Mouse (Mus musculus): ENCODE results near the gene Lfng.

Gene Lfng

DNA sequence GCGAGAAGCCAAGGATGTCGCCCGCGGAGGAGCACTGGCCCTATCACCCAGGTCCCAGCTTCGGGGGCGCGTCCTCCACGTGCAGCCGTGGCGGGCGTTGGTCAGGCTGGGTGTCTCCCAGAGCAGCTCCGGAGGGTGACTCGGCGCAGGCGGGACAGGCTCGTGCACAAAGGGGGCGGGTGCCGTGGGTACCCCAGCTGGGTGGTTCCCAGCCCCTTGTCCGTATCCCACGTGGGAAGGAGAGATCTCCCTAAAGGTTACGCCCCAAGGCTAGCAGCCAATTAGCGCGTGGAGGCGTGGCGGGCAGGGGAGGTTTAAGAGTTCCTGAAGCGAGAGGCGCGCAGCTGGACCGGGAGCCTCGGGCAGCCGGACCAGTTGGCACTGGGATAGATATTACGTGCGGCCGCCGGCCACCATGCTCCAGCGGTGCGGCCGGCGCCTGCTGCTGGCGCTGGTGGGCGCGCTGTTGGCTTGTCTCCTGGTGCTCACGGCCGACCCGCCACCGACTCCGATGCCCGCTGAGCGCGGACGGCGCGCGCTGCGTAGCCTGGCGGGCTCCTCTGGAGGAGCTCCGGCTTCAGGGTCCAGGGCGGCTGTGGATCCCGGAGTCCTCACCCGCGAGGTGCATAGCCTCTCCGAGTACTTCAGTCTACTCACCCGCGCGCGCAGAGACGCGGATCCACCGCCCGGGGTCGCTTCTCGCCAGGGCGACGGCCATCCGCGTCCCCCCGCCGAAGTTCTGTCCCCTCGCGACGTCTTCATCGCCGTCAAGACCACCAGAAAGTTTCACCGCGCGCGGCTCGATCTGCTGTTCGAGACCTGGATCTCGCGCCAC lies at the start of gene Lfng:
Gene Lfng, plus strand, starts transcription at position 320 of the 835 bp plus-strand sequence.
- under 1% methylated on average over 91 of the region's 91 CpGs for WGBS

DNA sequence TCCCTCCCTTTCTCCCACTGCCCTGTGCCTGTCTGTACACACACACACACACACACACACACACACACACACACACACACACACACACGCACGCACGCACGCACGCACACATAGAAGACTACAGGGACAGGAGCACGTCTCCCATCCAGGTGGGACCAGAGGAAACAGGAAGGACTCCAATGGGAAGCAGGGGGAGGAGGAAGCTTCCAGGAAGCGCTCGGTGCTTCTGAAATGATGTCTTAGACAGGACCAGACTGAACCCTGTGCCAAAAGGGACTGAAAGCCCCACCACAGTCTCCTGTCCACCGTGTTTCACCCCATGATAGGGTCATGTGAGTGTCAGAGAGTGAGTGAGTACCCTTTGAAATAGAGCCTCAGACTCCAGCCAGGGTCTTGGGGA lies 44.5 kb upstream of the Lfng start:
- WGBS, result 80% methylated on average over 9 of the region's 9 CpGs

DNA sequence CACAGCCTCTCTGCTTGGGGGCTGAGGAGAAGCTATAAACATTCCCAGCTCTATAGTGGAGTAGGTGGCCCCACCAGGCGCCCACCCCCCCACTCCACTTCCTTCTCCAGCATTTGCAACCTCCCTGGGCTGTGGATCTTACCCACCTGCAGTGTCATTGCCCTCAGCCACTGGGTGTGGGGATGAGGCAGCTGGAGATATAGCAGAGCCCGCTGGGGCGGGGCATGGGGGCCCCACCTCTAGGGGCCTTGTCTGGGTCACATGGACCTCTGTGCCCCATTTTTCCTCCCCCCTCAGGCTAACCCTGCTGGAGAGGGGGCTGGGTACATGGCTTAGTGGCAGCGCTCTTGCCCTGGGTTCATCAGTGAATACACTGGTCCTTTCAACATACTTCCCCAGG lies 42.2 kb upstream of the Lfng start, which contains the start of gene Grifin:
Gene Grifin, minus strand, starts transcription at position 176 of the 400 bp plus-strand sequence.
- 96% methylated on average over 4 of the region's 4 CpGs for WGBS

GRCm38 (mm10) chr5:140565451-140565850 lies 41.7 kb upstream of the Lfng start:
- 54% methylated on average over 5 of the region's 5 CpGs for WGBS

GRCm38 (mm10) chr5:140565856-140566255 lies 41.3 kb upstream of the Lfng start:
- 68% methylated on average over 6 of the region's 6 CpGs for WGBS

DNA sequence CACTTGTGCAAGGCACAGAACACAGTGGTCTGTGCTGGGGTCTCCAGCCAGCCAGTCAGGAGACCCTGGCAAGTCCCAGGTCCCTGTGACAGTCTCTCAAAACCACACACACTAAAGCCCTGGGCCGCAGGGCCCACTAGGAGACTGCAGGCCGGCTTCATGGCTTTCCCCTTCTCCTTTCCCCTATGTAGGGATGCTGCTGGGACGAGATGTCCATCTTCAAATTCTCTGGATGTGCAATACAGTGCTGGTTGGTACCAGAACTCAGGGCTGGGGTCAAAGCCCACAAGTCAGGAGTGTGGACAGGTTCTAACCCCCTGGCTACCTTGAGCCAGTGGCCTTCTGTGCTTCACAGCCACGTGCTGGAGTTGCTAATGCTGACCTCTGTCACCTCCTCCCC lies 40.8 kb upstream of the Lfng start:
- 96% methylated on average over 4 of the region's 4 CpGs for WGBS

DNA sequence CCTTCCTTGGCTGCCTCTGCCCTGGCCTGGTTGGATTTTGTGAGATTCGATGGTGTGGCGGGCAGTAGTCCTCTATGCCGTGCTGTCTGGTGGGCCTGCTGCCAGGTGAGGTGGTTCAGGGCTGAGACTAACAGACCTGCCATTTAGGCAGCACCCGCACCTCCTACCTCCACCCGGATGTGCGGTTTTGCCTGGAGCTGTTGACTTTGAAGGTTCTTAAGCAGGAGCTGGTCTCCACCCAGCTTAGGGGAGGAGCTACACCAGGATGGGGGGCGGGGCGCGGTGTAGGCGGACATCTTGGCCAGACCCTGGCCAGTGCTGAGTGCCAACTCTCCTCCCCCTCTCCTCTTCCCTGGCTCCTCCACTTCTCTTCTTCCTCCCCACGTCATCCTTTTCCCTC lies 39.8 kb upstream of the Lfng start:
- WGBS, result 22% methylated on average over 11 of the region's 11 CpGs

GRCm38 (mm10) chr5:140567751-140568150 lies 39.4 kb upstream of the Lfng start:
- WGBS, result 78% methylated on average over 5 of the region's 5 CpGs

DNA sequence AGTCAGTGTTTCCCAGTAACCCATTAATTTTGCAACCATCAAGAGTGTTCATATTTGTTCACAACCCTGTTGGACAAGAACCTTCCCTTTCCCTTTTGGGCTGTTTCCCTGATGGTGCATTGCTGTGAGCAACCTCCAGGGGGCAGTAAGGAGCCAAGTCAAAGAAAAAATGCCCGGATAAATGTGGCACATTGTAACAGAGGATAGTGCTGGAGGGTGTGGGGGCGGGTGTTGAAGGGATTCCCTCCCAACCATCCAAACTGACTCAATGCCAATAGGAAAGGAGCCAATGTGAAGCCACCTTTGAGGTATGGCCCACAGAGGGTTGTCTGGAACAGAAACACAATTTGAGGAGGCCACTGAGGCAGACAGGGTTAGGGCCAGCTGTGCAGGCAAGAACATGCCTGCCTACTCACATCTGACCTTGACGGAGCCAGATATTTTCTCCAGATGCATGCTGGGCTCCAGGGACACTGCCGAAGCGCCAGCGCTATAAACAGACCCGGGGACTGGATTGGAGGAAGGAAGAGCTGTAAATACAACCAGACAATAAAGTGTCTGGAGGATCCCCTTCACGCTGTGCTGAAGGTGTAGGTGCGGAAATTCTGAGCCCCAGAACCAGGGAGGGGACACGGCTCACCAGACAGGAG lies 38.7 kb upstream of the Lfng start:
- 25% methylated on average over 10 of the region's 10 CpGs for WGBS

DNA sequence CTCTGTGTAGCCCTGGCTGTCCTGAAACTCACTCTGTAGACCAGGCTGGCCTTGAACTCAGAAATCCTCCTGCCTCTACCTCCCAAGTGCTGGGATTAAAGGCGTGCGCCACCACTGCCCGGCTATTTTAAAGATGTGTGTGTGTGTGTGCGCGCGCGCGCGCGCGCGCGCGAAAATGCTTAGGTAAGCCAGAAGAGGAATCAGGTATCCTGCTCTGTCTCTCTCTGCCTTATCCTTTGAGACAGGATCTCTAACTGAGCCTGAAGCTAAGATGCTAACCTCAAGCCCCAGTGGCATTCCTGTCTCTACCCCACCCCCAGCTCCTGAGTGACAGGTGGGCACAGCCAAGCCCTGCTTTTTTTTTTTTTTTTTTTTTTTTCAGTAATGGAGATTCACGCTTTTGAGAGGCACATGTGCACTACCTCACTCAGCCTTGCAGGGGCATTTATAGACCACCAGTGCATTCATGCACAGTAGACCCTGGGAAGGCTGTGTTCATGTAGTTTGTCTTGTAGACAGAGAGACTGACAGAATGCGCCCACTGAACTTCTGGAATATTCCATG lies 38.0 kb upstream of the Lfng start:
- 87% methylated on average over 16 of the region's 16 CpGs for WGBS

GRCm38 (mm10) chr5:140570223-140570870 lies 36.8 kb upstream of the Lfng start:
- 68% methylated on average over 13 of the region's 13 CpGs for WGBS

GRCm38 (mm10) chr5:140571201-140571600 lies 35.9 kb upstream of the Lfng start:
- 84% methylated on average over 4 of the region's 4 CpGs for WGBS

- WGBS, result 36% methylated on average over 10 of the region's 10 CpGs
Observed at GRCm38 (mm10) chr5:140571673-140572072, 35.4 kb upstream of the Lfng start.

- 91% methylated on average over 6 of the region's 6 CpGs for WGBS
Observed at GRCm38 (mm10) chr5:140572611-140573010, 34.5 kb upstream of the Lfng start.

GRCm38 (mm10) chr5:140575381-140575866 lies 31.7 kb upstream of the Lfng start:
- WGBS, result 78% methylated on average over 5 of the region's 5 CpGs

- 61% methylated on average over 9 of the region's 9 CpGs for WGBS
Observed at GRCm38 (mm10) chr5:140579221-140579620, 27.9 kb upstream of the Lfng start.

DNA sequence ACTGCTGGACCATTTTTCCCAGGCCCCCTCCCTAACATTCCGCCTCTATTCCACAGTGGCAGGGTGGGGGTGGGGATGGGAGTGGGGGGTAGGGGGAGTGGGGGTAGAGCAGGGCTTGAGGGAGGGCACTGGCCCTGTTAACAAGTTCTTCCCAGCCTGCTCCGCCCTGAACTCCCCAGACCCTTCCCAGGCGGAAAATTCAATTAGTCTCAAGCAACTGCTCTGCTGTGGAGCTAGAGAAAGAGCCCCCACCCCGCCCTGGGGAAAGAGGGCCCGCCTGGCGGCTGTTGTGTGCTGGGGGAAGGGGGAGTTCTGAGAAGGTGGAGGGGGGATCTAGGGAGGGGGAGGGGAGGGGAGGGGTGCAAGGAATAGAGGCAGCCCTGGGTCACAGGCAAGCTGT lies 27.3 kb upstream of the Lfng start:
- WGBS, result 67% methylated on average over 6 of the region's 6 CpGs

GRCm38 (mm10) chr5:140581569-140581968 lies 25.6 kb upstream of the Lfng start:
- WGBS, result 58% methylated on average over 5 of the region's 5 CpGs

- 68% methylated on average over 8 of the region's 8 CpGs for WGBS
Observed at GRCm38 (mm10) chr5:140582995-140583731, 24.0 kb upstream of the Lfng start.

DNA sequence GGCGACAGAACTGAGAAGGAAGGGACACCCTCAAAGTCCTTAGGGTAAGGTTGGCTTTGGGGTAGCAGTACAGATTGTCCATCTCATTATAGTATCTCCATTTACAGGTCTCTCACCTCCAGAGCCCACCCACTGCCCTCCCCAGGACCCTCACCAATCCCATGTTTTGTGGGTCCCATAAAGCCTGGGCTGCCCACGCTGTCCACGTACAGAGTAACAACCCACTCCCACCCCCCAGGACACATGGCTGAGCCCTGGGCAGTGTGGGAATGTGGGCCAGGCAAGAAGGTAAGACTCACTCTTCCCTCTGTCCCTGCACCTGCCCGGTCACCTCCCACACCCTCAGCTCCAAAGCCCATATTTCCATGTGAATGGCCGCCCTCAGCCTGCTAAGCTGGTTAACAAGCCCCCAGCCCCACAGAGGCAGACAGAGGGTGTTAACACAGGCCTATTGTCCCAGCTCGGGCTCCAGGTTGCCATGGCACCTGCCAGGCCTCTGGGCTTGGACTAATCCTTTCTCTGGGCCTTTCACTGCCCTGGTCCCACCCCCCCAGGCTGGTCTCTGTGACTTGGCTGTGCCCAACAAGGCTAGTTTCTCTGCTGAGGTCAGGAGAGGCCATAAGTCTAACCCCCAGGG lies 23.3 kb upstream of the Lfng start:
- 74% methylated on average over 6 of the region's 6 CpGs for WGBS
